Mouse (Mus musculus) adrenal gland, adult 10 weeks (tissue): ENCODE data around the gene Polr3k. TPM values are rescaled to one million over a fixed set of nuclear protein-coding genes. Genes with fewer than 3 reads are reported as not detected.

ENCODE experiments used
- polyA plus RNA-seq: library from polyadenylated mRNA; stranded (reverse); fragments of 350-450 nt; fragmentation: Illumina TruSeq; extraction: RNeasy Lipid Tissue Mini Kit (QIAGEN cat#74804); gene quantifications from one replicate; pipeline ENCODE4 v1.2.3, GENCODE M21; 2014; ENCODE audit warnings: low read depth, low replicate concordance

Polr3k gene
- 75.8 TPM for polyA plus RNA-seq

DNA sequence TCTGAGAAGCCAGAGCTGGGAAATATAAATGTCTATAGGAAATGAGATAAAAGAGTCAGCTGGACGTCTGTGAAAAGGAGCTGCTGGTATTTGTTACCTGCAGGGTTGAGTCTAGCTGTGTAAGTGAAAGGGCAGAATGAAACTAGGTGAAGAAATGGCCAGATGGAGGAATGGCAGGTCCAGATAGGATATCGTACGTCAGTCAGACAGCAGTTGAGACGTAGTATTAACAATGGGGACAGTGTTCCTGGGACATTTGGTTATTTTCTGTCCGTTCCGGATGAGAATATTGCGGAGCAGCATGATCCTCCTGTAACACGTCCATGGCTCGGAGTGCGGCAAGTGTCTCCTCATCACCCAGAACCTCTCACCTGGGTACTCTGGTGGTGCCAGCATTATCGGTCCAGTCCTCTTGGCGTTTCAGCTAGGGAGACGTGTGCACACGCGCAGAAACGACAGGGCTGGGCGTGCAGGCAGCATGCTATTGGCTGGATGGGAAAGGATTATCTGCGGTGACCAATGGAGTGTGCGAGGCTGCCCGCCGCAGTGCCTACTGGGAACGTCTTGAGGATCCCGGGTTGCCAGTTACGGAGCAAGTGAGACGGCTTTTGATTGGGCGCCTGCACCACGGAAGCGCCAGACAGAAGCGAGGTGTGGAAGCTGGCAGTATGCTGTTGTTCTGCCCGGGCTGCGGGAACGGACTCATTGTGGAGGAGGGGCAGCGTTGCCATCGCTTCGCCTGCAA lies at the start of gene Polr3k:
Gene Polr3k, plus strand, starts transcription at position 547 of the 745 bp plus-strand sequence.

DNA sequence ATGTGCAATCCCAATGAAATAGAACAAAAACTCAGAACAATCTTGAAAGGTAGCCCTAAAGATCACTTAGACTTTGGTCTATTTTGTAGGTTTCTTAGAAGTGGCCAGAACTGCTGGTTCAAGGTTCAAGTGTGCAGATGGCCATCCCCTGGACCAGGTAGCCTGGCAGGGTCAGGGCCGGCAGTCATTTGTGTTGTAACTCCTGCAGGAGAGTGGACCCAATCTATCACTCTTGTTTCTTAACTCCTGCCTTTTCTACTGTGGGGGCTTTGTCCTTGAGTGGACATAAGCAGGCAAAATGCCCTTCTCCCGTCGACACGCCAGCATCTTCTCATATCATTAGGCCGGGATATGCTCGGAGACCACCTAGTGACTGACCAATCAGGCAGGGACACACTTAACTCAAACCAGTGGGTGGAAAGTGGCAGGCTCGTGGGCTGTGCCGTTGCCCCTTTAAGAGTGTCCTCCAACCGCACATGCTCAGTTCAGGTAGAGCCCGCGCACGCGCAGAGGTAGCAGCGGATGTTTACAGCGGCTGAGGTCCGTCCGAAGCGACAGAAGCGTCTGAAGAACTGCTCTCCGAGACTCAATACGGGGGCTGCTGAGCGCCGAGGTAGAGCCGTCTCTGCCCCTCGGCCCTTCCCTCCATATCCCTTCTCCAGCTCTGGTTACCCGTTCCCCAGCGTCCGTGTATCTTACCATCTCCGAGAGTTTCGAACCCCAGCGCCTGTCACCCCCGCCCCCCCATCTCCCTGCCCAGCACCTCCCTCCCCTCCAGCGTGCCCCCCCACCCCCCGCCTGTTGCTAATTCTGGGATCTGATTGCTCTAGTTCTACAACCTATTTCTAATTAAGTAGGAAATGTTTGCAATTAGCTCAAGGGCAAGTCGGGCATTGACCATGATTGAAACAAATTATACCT lies 26.5 kb upstream of the Polr3k start, which contains the start of gene Pcmtd2:
Gene Pcmtd2, plus strand, starts transcription at position 483 of the 921 bp plus-strand sequence.

Other genes starting within 250 kb of the Polr3k start
- gene Gm29797, start 207.3 kb upstream of the Polr3k start, polyA plus RNA-seq, result not detected
- 0.35 TPM for gene Sox18, start 192.7 kb upstream of the Polr3k start, polyA plus RNA-seq
- gene Tcea2, start 184.0 kb upstream of the Polr3k start, polyA plus RNA-seq, result not detected
- 20.9 TPM for gene Rgs19, start 170.4 kb upstream of the Polr3k start, polyA plus RNA-seq
- gene Lkaaear1, start 165.9 kb upstream of the Polr3k start, polyA plus RNA-seq, result not detected
- 1.0 TPM for gene Oprl1, start 149.3 kb upstream of the Polr3k start, polyA plus RNA-seq
- 3.0 TPM for gene Myt1, start 101.0 kb upstream of the Polr3k start, polyA plus RNA-seq
- 202 TPM for gene Pcmtd2, start 26.5 kb upstream of the Polr3k start, polyA plus RNA-seq
- gene Gm14496, start 126.8 kb downstream of the Polr3k start, polyA plus RNA-seq, result not detected